Mouse (Mus musculus) E14TG2a.4 (cell line): ENCODE measurements around the gene Ptafr.

Source experiments
- H3K27me3 ChIP-seq: 2 replicates; pipeline ENCODE4 v1.6.1; 2014; ENCODE audit warnings: low read length, control low read depth; ENCODE audit not compliant: insufficient read depth
- H3K36me3 ChIP-seq: 2 replicates; pipeline ENCODE4 v1.6.1; 2014; ENCODE audit warnings: low read length, control low read depth; ENCODE audit not compliant: insufficient read depth
- H3K4me1 ChIP-seq: replicated peaks from 2 replicates; pipeline ENCODE4 v1.6.1; 2014; ENCODE audit warnings: low read depth, low read length, control low read depth
- H3K4me3 ChIP-seq: replicated peaks from 2 replicates; pipeline ENCODE4 v1.5.1; 2014; ENCODE audit warnings: mild to moderate bottlenecking, low read length
- H3K9me3 ChIP-seq: 2 replicates; pipeline ENCODE4 v1.6.1; 2014; ENCODE audit warnings: low read length, control low read depth
- CTCF ChIP-seq: conservative IDR thresholded peaks from 2 replicates; pipeline ENCODE4 v1.5.1; 2014; ENCODE audit warnings: low read length
- NANOG ChIP-seq: IDR thresholded peaks from 2 replicates; pipeline ENCODE4 v1.6.1; 2014; ENCODE audit warnings: borderline replicate concordance, low read length, mixed read lengths
- POU5F1 ChIP-seq: IDR thresholded peaks from 2 replicates; pipeline ENCODE4 v1.6.1; 2014; ENCODE audit warnings: low read length, borderline replicate concordance

The Ptafr gene

DNA sequence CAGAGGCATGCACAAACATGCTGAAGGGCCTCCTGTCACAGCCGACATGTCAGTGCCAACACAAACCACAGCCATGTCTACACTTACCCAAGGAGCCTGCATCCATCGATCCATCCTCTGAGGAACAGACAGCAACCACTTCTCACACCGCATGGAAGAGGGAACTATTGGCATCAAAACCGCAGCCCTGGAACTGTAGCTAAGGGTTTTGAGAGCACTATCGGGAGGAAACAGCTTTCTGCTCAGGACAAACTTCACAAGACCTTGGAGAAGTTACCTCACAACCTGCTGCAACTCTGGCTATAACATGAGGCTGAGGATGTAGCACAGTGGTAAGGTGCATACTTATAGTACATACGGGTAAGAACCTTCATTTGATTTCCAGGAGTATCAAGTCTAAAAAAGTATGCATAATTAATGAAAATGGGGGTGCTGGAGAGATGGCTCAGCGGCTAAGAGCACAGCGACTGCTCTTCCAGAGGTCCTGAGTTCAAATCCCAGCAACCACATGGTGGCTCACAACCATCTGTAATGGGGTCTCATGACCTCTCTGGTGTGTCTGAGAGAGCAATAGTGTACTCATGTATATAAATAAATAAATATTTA is 35.8 kb upstream of the Ptafr start:
- Histone ChIP-seq H3K9me3 (no peaks in the 10 kb centered on the region), H3K4me3 (no peak overlapping the region), H3K27me3 (no peaks in the 10 kb centered on the region), H3K4me1 (peaks cover 80% of the 10 kb centered on the region), H3K36me3 (peaks cover 40% of the 10 kb centered on the region)
- TF ChIP-seq NANOG, result no peak
- TF ChIP-seq CTCF, result no peak
- no peak for TF ChIP-seq POU5F1

DNA sequence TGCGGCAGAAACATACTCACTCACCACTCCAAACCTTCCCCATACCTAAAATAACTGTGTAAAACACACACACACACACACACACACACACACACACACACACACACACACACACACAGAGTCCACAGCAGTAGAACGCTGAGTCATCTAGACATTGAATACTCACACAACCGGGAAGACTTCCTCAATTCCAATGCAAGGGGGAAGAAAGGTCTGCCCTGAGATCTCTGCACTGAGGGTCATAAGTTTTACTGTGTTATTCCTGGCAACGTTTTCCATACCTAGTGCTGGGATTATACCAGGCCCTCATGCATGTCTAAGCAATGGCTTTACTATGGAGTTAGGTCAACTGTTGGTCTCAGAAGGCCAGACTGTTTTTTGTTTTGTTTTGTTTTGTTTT is 34.5 kb upstream of the Ptafr start:
- H3K9me3 ChIP-seq, result no peaks in the 10 kb centered on the region
- peaks cover 40% of the 10 kb centered on the region for H3K36me3 ChIP-seq
- H3K4me1 ChIP-seq, result peaks cover 75% of the 10 kb centered on the region
- no peak for TF ChIP-seq NANOG
- TF ChIP-seq CTCF, result no peak
- no peak for TF ChIP-seq POU5F1
- H3K27me3 ChIP-seq, result no peaks in the 10 kb centered on the region
- H3K4me3 ChIP-seq, result no peak overlapping the region

DNA sequence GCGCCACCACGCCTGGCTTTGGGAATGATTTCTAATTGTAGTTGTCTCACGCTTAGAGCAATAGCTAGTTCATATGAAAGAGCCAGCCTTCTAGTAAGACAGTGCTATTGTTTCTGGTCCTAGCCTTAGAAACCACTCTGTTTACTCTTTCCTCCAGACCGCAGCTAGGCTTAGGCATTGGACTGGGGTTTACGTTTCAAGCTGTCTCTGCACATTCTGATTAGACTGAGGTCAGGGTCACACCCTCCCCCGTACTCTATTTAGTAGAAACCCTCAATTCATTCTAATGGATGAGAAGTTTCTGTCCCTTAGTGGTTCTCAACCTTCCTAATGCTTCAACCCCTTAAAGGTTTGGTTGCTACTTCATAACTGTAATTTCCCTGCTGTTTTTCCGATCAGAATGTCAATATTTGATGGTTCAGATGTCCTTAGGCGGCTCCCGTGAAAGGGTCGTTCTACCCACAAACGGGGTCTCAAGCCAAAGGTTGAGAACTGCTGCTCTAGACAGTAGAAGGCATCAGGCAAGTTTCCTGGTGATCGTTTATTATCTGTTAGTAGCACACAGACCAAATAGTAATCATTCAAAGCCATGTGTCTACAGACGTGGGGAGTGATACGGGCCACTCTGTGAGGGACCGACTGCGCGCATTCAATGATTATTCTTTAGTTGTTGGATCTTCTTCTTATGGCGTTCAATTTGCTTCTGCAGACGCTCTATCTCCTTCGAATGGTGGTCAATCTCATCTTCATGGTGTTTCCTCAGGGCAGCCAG is 33.6 kb upstream of the Ptafr start:
- no peak for TF ChIP-seq POU5F1
- TF ChIP-seq CTCF, result no peak
- TF ChIP-seq NANOG, result no peak
- H3K4me1 ChIP-seq, result peaks cover 75% of the 10 kb centered on the region
- H3K4me3 ChIP-seq, result 0 out of 2 replicates have a peak overlapping the region, but pooled peaks have one; percentile 3
- peaks cover 40% of the 10 kb centered on the region for H3K36me3 ChIP-seq
- H3K27me3 ChIP-seq, result no peaks in the 10 kb centered on the region
- no peaks in the 10 kb centered on the region for H3K9me3 ChIP-seq

DNA sequence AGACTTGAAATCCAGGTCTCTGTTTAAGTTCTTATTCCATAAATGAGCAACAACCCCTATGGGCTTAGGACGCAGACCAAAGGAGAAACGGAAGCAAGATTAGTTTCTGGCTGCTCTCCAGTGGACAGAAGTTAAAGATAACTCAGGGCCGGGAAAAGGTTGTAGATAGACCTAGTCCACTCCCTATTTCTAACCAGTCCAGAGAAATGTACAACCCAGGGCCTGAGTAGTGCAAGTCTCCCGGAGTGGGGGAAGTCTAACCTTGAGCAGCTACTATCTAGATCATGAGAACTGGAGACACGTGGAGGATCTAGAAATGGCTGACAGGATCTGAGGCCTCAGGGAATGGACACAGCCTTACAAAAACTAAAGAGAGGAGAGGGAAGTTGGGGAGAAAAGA is 31.4 kb upstream of the Ptafr start:
- no peaks in the 10 kb centered on the region for H3K27me3 ChIP-seq
- H3K36me3 ChIP-seq, result peaks cover 44% of the 10 kb centered on the region
- TF ChIP-seq POU5F1 (no peak), CTCF (no peak), NANOG (no peak)
- no peaks in the 10 kb centered on the region for H3K9me3 ChIP-seq
- peaks cover 70% of the 10 kb centered on the region for H3K4me1 ChIP-seq
- peak overlapping the region; percentile 95 for H3K4me3 ChIP-seq

DNA sequence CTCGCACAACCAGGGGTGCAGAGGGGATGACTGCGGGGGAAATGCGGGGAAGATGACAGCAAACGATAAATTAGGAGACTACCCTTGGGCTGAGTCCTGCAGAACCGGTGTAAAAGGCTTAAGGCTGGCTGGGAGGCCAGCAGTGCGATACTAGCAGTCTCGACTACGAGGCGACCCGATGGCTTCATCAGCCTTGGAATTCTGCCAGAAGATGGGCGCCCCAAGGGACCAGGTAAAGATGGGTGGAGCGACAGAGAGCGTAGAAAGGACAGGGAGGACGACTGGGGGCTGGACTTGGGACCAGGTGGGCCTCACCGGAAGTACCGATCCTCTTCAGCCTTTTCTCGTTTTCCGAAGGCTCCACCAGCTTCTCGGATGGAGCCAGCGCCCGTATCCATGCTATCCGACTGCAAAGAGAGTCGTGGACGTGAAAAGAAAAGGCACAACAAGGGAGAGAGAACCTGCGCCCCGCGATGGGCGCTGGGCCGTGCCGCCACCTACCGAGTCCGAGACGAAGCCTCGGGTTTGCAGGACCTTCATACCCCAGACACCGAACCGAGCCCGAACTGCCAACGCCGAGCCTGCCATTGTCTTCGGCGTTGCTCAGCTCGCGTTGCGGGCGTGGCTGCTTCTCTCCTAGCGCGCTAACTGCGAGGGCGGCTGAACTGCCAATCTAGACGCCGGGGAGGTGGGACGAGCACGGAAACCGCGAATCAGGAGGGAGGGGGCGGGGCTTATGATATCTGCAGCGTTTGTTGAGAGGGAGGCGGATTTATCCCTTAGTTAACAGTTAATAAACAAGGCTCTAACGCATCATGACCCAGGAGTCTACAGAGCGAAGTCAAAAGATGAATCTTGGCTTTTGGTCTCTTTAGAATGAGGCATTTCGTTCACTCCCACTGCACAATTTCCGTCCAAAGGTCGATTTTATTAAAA is 30.6 kb upstream of the Ptafr start, which contains the start of gene Atpif1:
Atpif1 (minus strand) TSS at position 679 of the 936 bp plus-strand sequence.
- Histone ChIP-seq H3K4me3 (peak within 1 kb of the TSS; percentile 95), H3K27me3 (no peaks in the 10 kb centered on the region), H3K4me1 (peaks cover 74% of the 10 kb centered on the region), H3K36me3 (peaks cover 48% of the 10 kb centered on the region), H3K9me3 (no peaks in the 10 kb centered on the region)
- TF ChIP-seq CTCF, result no peak
- TF ChIP-seq NANOG, result no peak

DNA sequence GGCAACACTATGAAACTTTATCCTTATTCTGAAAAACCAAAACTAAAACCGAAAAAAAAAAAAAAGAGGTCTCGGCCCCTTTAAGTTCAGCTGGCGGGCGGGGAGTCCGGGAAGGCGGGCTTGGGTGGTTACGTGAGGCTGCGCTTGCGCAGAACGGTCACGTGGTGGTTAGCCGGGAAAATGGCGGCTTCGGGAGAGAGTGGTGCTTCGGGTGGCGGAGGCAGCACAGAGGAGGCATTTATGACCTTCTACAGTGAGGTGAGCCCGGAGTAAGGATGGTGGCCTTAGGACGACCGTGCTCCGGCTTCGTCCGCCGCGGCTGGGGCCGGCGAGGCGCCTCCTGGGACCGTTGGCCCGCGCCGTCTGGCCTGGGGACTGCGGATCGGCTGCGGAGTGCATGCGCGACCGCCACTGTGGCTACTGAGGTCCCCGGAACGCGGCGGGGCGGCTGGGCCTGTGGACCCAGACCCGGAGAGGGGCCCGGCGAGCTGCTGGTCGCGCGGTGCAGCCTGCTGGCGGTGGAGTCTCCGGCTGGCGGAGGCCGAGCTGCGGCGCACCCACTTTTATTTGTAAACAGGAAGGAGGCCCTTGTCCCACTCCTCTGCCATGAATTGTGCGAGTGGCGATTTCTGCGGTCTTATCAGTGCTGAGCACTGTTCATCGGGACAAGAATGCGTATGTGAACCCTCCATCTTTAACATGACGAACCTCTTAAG is 28.3 kb upstream of the Ptafr start, which contains the start of gene Dnajc8:
Dnajc8 (plus strand) TSS at position 145 of the 716 bp plus-strand sequence.
- Histone ChIP-seq H3K4me1 (peaks cover 75% of the 10 kb centered on the region), H3K4me3 (peak within 1 kb of the TSS; percentile 98), H3K9me3 (no peaks in the 10 kb centered on the region), H3K36me3 (peaks cover 52% of the 10 kb centered on the region), H3K27me3 (no peaks in the 10 kb centered on the region)
- TF ChIP-seq NANOG (no peak), CTCF (no peak), POU5F1 (no peak)

DNA sequence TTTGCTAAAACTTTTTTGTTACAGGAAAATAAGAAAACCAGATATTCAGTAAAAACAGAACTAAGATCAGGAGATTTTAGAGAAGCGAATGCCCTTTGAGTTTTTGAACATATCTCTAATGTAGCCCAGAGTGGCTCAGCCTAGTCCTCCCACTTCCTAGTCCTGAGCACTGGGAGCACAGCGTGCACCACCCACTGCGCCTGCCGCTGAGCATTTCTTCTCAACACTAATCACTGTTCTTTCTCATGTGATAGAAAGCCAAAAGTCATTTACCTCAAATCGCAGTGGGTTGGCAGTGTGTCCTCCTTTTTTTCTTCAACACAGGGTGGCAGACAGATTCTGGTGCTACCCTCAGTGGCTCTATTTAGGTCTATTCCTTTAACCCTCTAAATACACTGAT is 24.4 kb upstream of the Ptafr start:
- Histone ChIP-seq H3K4me3 (no peak overlapping the region), H3K9me3 (no peaks in the 10 kb centered on the region), H3K27me3 (no peaks in the 10 kb centered on the region), H3K4me1 (peaks cover 82% of the 10 kb centered on the region), H3K36me3 (peaks cover 77% of the 10 kb centered on the region)
- TF ChIP-seq CTCF, result no peak
- TF ChIP-seq NANOG, result no peak
- no peak for TF ChIP-seq POU5F1

DNA sequence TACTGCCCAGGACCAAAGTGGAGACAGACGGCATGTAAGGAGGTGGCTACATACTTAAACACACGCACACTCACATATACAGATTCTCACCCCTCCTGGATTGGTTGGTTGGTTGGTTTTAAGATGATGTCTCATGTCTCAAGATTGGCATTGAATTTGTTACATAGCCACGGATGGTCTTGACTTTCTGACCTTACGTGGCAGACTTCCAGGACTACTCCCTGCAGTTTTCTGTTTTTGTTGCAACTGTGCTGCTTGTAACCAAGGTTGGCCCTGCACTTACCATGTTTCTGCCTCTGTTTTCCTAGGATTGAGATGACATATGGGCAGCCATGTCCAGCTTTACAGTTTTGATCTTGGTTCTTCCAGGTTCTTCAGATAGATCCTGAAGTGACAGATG is 22.5 kb upstream of the Ptafr start:
- Histone ChIP-seq H3K4me3 (no peak overlapping the region), H3K36me3 (peaks cover 96% of the 10 kb centered on the region), H3K9me3 (no peaks in the 10 kb centered on the region), H3K27me3 (no peaks in the 10 kb centered on the region), H3K4me1 (peaks cover 80% of the 10 kb centered on the region)
- TF ChIP-seq NANOG (no peak), CTCF (no peak), POU5F1 (no peak)
